Mouse (Mus musculus) neural tube, embryonic 13.5 days (tissue): ENCODE results near the gene Tac4. TPM values are rescaled to one million over a fixed set of nuclear protein-coding genes. Genes with fewer than 3 reads are reported as not detected.

Experiments
- ATAC-seq: fragments of 200-750 bp; cut with Nextera tagmentation; 2 replicates; pipeline ENCODE4 v1.8.0; 2017; ENCODE audit warnings: low read depth, mild to moderate bottlenecking, moderate TSS enrichment, moderate library complexity
- H3K27ac ChIP-seq: fragments of 300-500 bp; sonication (generic); replicated peaks from 2 replicates; pipeline ENCODE4 v1.5.1; 2015; ENCODE audit warnings: moderate library complexity, mild to moderate bottlenecking, inconsistent platforms
- H3K27me3 ChIP-seq: fragments of 300-500 bp; sonication (generic); 2 replicates; pipeline ENCODE4 v1.6.1; 2015; ENCODE audit warnings: mild to moderate bottlenecking, inconsistent platforms
- H3K36me3 ChIP-seq: fragments of 300-500 bp; sonication (generic); 2 replicates; pipeline ENCODE4 v1.6.1; 2015; ENCODE audit warnings: mild to moderate bottlenecking, inconsistent platforms
- H3K4me1 ChIP-seq: fragments of 300-500 bp; sonication (generic); replicated peaks from 2 replicates; pipeline ENCODE4 v1.6.1; 2015; ENCODE audit warnings: inconsistent platforms
- H3K4me2 ChIP-seq: fragments of 300-500 bp; sonication (generic); 2 replicates; pipeline ENCODE4 v1.6.1; 2015; ENCODE audit warnings: inconsistent platforms, mild to moderate bottlenecking, moderate library complexity
- H3K4me3 ChIP-seq: fragments of 300-500 bp; sonication (generic); 2 replicates; pipeline ENCODE4 v1.5.1; 2015; ENCODE audit warnings: mild to moderate bottlenecking, inconsistent platforms
- H3K9ac ChIP-seq: fragments of 300-500 bp; sonication (generic); 2 replicates; pipeline ENCODE4 v1.6.1; 2015; ENCODE audit warnings: moderate library complexity, mild to moderate bottlenecking, inconsistent platforms
- H3K9me3 ChIP-seq: fragments of 300-500 bp; sonication (generic); 2 replicates; pipeline ENCODE4 v1.6.1; 2016; ENCODE audit warnings: inconsistent platforms
- WGBS: fragments of 180-500 bp; shearing (Covaris S2); methylation state at CpG from one replicate; pipeline ENCODE4 v1.1.7; 2015; 5-methylcytosine and 5-hydroxymethylcytosine counted together
- polyA plus RNA-seq: library from polyadenylated mRNA; unstranded; fragments of >200 nt; fragmentation: Nextera tagmentation; extraction: Ambion mirVana; gene quantifications from 2 replicates; pipeline ENCODE4 v1.2.1, GENCODE M21; 2015

Tac4 gene
- 0.15 TPM in 1 of 2 replicates, not detected in the other for polyA plus RNA-seq

DNA sequence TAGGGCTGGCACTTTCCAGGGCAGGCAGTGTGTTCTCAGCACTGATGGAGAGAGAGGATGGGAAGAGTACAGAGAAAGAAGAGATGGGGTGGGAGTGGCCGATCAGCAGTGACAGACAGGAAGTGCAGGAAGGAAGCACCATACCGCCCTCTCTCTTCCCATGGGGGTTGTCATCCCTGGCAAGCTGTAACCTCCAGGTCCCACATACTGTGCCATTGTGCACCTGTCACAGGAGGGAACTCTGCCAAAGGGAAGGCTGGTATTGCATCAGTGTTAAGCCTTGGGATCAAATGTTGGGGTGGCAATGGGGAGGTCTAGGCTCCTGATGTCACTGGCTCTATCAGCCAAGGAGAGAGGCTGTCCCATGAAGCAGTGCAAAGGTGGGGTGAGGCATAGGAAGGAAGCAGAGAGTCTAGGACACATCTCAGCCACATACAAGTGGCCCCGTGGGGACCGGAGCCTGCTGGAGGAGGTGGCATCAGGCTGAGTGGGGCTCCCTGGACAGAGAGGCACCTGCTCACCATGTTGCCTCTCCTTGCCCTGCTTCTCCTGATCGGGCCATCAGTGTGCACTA lies at the start of gene Tac4:
Gene Tac4 (plus strand): TSS at position 352 of the 574 bp plus-strand sequence.
- no peaks in the 10 kb centered on the region; the same call in 1 of the 2 replicates for H3K36me3 ChIP-seq
- H3K4me1 ChIP-seq, result peaks cover 29% of the 10 kb centered on the region
- ATAC-seq, result no peak
- H3K4me3 ChIP-seq, result no peak within 1 kb of the TSS
- H3K9me3 ChIP-seq, result no peaks in the 10 kb centered on the region
- H3K27me3 ChIP-seq, result peaks cover 9% of the 10 kb centered on the region; the same call in 1 of the 2 replicates
- H3K4me2 ChIP-seq, result no peak within 1 kb of the TSS
- 67% methylated on average over 5 of the region's 5 CpGs for WGBS
- no peak within 1 kb of the TSS for H3K9ac ChIP-seq
- H3K27ac ChIP-seq, result no peak within 1 kb of the TSS

DNA sequence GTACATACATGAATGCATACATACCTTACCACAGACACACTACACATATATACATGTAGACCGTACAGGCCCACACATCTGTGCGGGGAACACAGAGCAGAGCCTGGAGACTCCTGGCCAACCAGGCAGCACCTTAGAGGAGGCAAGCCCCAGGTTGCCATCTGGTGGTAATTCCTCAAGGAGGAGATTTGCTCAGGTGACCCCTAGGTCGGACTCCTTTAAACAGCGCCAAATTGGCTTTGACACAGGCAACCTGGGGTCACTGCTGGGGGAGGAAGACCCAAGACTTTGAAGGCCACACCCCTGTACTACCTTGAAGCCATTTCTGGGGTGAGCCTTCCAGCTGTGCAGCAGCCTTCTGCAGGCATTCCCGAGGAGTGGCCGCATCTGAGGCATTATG lies 47.7 kb upstream of the Tac4 start:
- Histone ChIP-seq H3K9ac (no peak overlapping the region), H3K4me3 (no peak overlapping the region), H3K36me3 (no peaks in the 10 kb centered on the region), H3K27me3 (peaks cover 37% of the 10 kb centered on the region), H3K4me2 (no peak overlapping the region), H3K9me3 (no peaks in the 10 kb centered on the region), H3K4me1 (peaks cover 23% of the 10 kb centered on the region), H3K27ac (no peak overlapping the region)
- no peak for ATAC-seq
- 29% methylated on average over 6 of the region's 6 CpGs for WGBS

DNA sequence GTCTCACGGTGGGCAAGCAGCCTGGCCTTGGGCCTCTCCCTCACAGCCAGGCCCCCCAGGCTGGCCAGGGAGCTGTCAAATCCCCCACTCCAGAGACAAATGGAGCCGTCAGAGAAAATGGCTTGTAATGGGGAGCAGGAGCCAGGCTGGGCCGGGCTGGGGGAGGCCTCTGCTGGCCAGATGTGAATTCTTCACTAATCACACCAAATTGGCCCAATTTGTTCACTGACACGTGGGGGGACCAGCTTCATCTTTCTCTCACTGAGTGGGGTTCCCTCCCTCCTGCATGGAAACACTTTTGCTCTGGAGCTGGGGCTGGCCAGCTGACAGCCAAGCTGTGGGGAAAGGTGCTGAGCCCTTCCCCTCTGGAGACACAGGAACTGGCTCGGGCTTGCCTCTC lies 47.0 kb upstream of the Tac4 start:
- Histone ChIP-seq H3K9me3 (no peaks in the 10 kb centered on the region), H3K27ac (no peak overlapping the region), H3K36me3 (no peaks in the 10 kb centered on the region), H3K4me1 (peaks cover 23% of the 10 kb centered on the region), H3K4me3 (no peak overlapping the region), H3K4me2 (no peak overlapping the region), H3K9ac (no peak overlapping the region), H3K27me3 (peaks cover 43% of the 10 kb centered on the region)
- 7% methylated on average over 5 of the region's 5 CpGs for WGBS
- ATAC-seq, result no peak

DNA sequence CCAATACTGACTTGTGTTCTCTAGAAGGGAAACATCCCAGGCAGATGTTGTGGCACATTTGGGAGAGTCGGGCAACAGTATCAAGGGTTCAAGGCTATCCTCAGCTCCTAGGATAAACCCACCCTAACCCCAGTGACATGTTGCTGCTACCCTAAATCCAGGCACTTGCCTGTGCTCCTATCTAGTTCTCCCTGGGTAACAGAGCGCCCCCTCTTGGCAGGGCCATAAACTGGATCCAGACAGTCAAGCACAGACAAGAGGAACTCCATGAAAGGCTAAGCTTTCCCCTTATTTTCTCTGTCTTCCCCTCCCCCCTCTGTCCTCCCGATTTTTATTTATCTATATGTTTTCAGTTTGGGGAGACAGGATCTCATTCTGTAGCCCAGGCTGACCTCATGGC lies 45.1 kb upstream of the Tac4 start:
- Histone ChIP-seq H3K9ac (no peak overlapping the region), H3K4me3 (no peak overlapping the region), H3K9me3 (no peaks in the 10 kb centered on the region), H3K27me3 (peaks cover 60% of the 10 kb centered on the region), H3K4me2 (no peak overlapping the region), H3K36me3 (no peaks in the 10 kb centered on the region), H3K27ac (no peak overlapping the region), H3K4me1 (peaks cover 11% of the 10 kb centered on the region)
- ATAC-seq, result no peak
- WGBS, result 66% methylated on average over 3 of the region's 3 CpGs

DNA sequence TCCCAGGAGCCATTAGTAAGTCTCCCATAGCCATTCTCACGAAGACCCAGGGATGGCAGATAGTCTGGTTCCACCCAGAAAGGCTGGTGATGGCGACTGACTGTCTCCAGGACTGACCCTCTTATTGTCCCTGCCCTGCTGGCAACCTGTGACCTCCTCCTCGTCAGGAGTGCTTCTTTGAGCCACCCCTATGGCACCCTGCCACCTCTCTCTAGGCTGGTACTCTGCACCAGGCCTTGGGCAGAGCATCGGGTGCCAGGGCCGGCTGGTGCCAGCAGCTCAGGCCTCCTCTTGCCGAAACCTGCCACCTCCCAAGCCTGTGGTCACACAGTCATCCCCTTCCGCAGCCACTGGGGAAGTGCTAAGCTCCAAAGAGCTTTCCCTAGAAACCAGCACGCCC lies 42.2 kb upstream of the Tac4 start:
- Histone ChIP-seq H3K27ac (no peak overlapping the region), H3K27me3 (peaks cover 70% of the 10 kb centered on the region), H3K36me3 (no peaks in the 10 kb centered on the region), H3K4me1 (peaks cover 19% of the 10 kb centered on the region), H3K9ac (no peak overlapping the region), H3K4me2 (no peak overlapping the region), H3K9me3 (no peaks in the 10 kb centered on the region), H3K4me3 (no peak overlapping the region)
- WGBS, result 60% methylated on average over 8 of the region's 8 CpGs
- no peak for ATAC-seq

DNA sequence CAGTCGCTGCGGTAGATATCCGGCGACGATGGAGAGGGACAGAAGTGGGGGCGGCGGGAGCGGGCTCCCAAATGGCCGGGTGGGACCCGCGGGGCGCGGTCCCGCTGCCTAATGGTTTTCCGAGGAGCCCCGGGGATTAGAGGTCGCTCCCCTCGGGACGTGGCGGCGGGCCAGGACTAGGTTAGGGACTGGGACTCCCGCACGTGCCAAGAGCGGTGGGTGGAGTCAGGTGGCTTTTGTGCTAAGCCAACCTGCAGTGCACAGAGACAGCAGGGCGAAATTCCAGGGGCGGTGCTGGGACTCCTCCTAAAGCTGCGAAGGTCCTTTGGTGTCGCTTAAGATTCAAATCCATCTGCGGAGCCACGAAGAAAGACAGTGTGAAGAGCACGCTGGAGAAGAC lies 37.9 kb upstream of the Tac4 start:
- Histone ChIP-seq H3K4me2 (peak overlapping the region; percentile 62), H3K27me3 (peaks cover 70% of the 10 kb centered on the region), H3K27ac (no peak overlapping the region), H3K4me1 (peaks cover 11% of the 10 kb centered on the region), H3K9ac (peak overlapping the region; percentile 47), H3K36me3 (no peaks in the 10 kb centered on the region), H3K4me3 (peak overlapping the region; percentile 34), H3K9me3 (no peaks in the 10 kb centered on the region)
- peak; percentile 43; the same call in 1 of the 2 replicates for ATAC-seq
- under 1% methylated on average over 31 of the region's 31 CpGs for WGBS

DNA sequence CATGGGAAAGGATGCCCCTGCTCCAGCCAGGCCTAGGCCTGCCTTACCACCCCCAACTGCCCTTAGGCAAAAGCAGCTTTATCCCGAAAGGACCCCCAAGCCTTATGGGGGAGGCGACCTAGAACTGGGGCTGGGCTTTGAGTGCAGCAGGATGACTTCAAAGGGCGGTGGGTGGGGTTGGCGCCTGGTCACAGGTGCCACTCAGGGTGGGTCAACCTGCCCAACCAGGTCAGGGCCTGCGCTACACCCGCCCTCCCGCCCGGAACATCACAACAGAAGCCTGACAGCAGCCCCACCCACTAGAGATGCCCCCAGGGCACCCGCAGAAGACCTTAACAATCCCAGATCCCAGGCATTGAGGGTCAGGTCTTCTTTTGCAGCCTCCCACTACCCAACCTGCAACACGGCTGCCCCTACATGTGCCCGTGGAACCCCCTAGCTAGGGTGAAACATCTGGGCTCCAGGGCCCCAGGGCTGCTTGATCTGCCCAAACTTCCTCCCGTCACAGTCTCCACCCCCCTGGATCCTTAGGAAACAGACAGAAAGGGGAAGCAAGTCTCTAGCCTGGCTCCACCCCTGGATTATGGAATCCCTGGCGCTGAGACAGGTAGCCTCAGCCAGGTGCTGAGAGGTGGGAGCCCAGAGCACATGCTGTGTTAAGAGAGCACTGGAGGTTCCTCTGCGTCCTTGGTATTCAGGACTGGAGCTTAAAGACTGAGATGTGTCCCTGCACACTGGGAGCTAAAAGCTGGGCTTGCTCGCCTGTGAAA lies 37.0 kb upstream of the Tac4 start:
- H3K4me2 ChIP-seq, result peak overlapping the region; percentile 62
- peaks cover 65% of the 10 kb centered on the region for H3K27me3 ChIP-seq
- no peak for ATAC-seq
- H3K9me3 ChIP-seq, result no peaks in the 10 kb centered on the region
- WGBS, result 14% methylated on average over 15 of the region's 15 CpGs
- H3K4me1 ChIP-seq, result peaks cover 11% of the 10 kb centered on the region
- peak overlapping the region; percentile 34; the same call in 1 of the 2 replicates for H3K4me3 ChIP-seq
- no peak overlapping the region for H3K27ac ChIP-seq
- H3K9ac ChIP-seq, result peak overlapping the region; percentile 47; the same call in 1 of the 2 replicates
- H3K36me3 ChIP-seq, result no peaks in the 10 kb centered on the region

DNA sequence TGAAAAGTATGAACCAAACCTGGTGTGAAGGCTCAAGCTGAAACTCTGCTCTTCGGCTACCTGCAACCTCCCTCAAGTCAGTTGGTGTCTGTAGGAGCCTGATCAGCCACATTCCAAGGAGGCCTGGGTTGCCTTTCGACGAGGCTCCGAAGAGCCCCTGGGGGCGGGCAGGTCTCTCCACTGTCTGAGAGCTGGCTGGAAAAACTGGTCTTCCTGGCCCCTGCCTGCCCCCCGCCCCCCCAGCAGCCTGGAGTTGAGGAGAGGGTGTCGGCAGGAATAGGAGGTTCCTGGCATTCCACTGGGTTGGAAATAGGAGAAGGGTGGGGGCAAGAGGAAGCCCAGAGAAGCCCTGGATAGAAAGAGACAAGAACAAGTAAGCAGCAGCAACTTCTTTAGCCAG lies 35.9 kb upstream of the Tac4 start:
- Histone ChIP-seq H3K4me2 (no peak overlapping the region), H3K36me3 (no peaks in the 10 kb centered on the region), H3K27me3 (peaks cover 57% of the 10 kb centered on the region), H3K27ac (no peak overlapping the region), H3K4me1 (peaks cover 11% of the 10 kb centered on the region), H3K4me3 (no peak overlapping the region), H3K9me3 (no peaks in the 10 kb centered on the region), H3K9ac (no peak overlapping the region)
- 25% methylated on average over 7 of the region's 7 CpGs for WGBS
- ATAC-seq, result no peak

DNA sequence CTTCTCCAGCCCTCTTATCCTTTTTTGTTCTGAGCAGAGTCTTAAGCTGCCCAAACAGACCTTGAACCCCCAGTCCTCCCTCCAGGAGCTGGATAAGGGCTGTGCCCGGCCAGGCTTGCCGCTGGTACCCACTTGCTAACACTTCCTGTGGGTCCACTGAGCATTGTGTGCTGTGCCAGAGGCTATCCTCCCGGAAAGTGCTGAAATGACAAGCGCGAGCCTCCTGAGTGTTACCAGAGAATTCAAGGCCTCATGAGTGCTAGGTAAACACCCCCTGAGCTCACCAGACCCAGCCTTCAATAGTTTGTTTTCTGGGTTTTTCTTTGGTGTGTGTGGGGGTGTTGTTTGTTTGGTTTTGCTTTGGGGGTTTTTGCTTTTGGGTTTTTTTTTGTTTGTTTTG lies 33.9 kb upstream of the Tac4 start:
- ATAC-seq, result no peak
- Histone ChIP-seq H3K9me3 (no peaks in the 10 kb centered on the region), H3K27ac (no peak overlapping the region), H3K27me3 (peaks cover 49% of the 10 kb centered on the region), H3K4me1 (peaks cover 16% of the 10 kb centered on the region), H3K4me2 (no peak overlapping the region), H3K9ac (no peak overlapping the region), H3K4me3 (no peak overlapping the region), H3K36me3 (no peaks in the 10 kb centered on the region)
- 58% methylated on average over 5 of the region's 5 CpGs for WGBS

DNA sequence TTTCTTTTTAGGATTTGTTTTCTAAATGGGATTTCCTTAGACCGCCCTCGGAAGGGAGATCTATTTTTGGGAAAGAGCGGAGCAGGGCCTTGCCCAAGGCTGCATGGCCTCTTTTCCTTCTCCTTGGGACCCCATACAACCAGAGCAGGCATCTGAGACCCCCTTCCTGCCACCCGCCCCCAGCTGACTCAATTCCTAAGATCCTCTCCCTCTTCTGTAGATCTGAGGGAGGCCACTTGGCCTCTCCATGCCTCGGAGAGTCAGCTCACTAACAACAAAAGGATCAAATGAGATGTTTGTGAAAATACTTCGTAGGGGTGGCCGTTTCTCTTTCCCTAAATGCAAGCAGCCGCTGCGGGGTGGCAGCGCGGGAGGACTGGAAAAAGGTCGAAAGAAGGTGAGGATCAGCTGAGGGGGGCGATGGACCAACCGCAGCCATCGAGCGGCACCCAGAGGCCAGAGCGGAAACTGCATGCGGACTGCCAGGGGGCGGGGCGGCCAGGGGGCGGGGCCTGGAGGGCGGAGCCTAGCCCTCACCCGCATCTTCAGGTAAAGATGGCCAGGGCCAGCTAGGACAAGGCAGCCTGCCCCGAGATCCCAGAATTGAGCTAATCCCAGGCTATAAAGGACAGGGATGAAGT lies 29.5 kb upstream of the Tac4 start:
- peak; percentile 53 for ATAC-seq
- Histone ChIP-seq H3K27ac (no peak overlapping the region), H3K27me3 (peaks cover 20% of the 10 kb centered on the region), H3K9me3 (no peaks in the 10 kb centered on the region), H3K36me3 (no peaks in the 10 kb centered on the region), H3K4me2 (peak overlapping the region; percentile 44), H3K9ac (no peak overlapping the region), H3K4me1 (peaks cover 5% of the 10 kb centered on the region), H3K4me3 (peak overlapping the region; percentile 12; the same call in 1 of the 2 replicates)
- WGBS, result 9% methylated on average over 24 of the region's 24 CpGs

DNA sequence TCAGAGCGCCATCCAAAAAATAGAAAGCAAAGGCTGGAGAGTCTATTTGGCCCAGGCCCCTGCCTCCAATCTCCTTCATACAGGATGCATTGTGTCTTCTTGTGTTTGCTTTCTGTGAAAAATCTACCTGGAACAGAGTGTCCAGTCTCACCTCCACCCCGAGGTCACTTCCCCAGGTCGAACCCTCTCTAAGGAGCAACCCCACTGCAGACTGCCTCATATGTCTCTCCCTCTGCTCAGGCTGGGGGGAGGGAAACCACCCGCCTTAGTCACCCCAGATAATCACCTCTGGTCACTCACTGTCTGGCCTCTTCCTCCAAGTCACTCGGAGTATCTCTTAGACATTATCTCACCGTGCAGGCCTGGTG lies 29.0 kb upstream of the Tac4 start:
- H3K4me2 ChIP-seq, result no peak overlapping the region
- no peaks in the 10 kb centered on the region for H3K9me3 ChIP-seq
- H3K4me1 ChIP-seq, result peaks cover 5% of the 10 kb centered on the region
- WGBS, result 44% methylated on average over 6 of the region's 6 CpGs
- peaks cover 20% of the 10 kb centered on the region for H3K27me3 ChIP-seq
- H3K27ac ChIP-seq, result no peak overlapping the region
- H3K4me3 ChIP-seq, result no peak overlapping the region
- peak; percentile 25; the same call in 1 of the 2 replicates for ATAC-seq
- no peak overlapping the region for H3K9ac ChIP-seq
- H3K36me3 ChIP-seq, result no peaks in the 10 kb centered on the region

DNA sequence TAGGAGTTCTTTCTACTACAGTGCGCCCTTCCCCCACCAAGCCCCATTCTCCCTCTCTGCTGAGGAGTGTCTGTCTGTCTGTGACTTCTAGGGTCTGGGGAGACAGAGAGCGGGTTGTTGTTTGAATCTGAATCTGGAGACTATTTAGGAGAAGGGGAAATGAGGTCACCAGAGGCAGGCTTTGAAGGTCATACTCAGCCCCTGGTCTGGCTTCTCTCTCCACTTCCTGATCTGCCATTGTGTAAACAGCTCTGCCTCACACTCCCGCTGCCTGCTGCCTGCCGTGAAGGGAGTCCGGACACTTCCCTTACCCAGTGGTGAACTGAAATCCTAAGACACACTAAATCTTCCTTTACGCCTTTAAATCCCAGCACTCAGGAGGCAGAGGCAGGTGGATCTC lies 22.9 kb upstream of the Tac4 start:
- H3K9me3 ChIP-seq, result no peaks in the 10 kb centered on the region
- no peak overlapping the region for H3K9ac ChIP-seq
- no peaks in the 10 kb centered on the region for H3K36me3 ChIP-seq
- WGBS, result 78% methylated on average over 6 of the region's 6 CpGs
- H3K27me3 ChIP-seq, result 0 out of 2 replicates have a peak, but pooled peaks cover 5% of the 10 kb centered on the region
- no peak overlapping the region for H3K4me2 ChIP-seq
- H3K4me1 ChIP-seq, result no peaks in the 10 kb centered on the region
- H3K27ac ChIP-seq, result no peak overlapping the region
- no peak for ATAC-seq
- no peak overlapping the region for H3K4me3 ChIP-seq
